Mouse (Mus musculus) limb, embryonic 15.5 days (tissue): Measurements from ENCODE around the gene Lsm14a. TPM values are rescaled to one million over a fixed set of nuclear protein-coding genes. Genes with fewer than 3 reads are reported as not detected.
A peak's percentile ranks its signal among the peaks of the same experiment; 100 is the strongest.
"Not testable (repeated sequence)": the region's sequence is repeated elsewhere in the genome, so short reads cannot be mapped to it uniquely, and the experiment has no call there.

ENCODE experiments used
- ATAC-seq: fragments of 200-750 bp; cut with Nextera tagmentation; 2 replicates; pipeline ENCODE4 v1.8.0; 2017; ENCODE audit warnings: low read depth, moderate TSS enrichment; ENCODE audit not compliant: insufficient number of reproducible peaks, low FRiP score, low TSS enrichment
- H3K27ac ChIP-seq: fragments of 300-500 bp; sonication (generic); 2 replicates; pipeline ENCODE4 v1.5.1; 2015; ENCODE audit warnings: moderate library complexity, mild to moderate bottlenecking, inconsistent platforms
- H3K27me3 ChIP-seq: fragments of 300-500 bp; sonication (generic); 2 replicates; pipeline ENCODE4 v1.6.1; 2015; ENCODE audit warnings: inconsistent platforms
- H3K36me3 ChIP-seq: fragments of 300-500 bp; sonication (generic); 2 replicates; pipeline ENCODE4 v1.6.1; 2015; ENCODE audit warnings: inconsistent platforms
- H3K4me1 ChIP-seq: fragments of 300-500 bp; sonication (generic); 2 replicates; pipeline ENCODE4 v1.6.1; 2015; ENCODE audit warnings: inconsistent platforms
- H3K4me2 ChIP-seq: fragments of 300-500 bp; sonication (generic); 2 replicates; pipeline ENCODE4 v1.6.1; 2015; ENCODE audit warnings: mild to moderate bottlenecking, inconsistent platforms
- H3K4me3 ChIP-seq: fragments of 300-500 bp; sonication (generic); 2 replicates; pipeline ENCODE4 v1.5.1; 2015; ENCODE audit warnings: mild to moderate bottlenecking, inconsistent platforms
- H3K9ac ChIP-seq: fragments of 300-500 bp; sonication (generic); 2 replicates; pipeline ENCODE4 v1.6.1; 2015; ENCODE audit warnings: inconsistent platforms
- H3K9me3 ChIP-seq: fragments of 300-500 bp; sonication (generic); 2 replicates; pipeline ENCODE4 v1.6.1; 2016; ENCODE audit warnings: inconsistent platforms
- WGBS: fragments of 180-500 bp; shearing (Covaris S2); methylation state at CpG from one replicate; pipeline ENCODE4 v1.1.7; 2015; 5-methylcytosine and 5-hydroxymethylcytosine counted together
- polyA plus RNA-seq: library from polyadenylated mRNA; unstranded; fragments of >200 nt; fragmentation: Nextera tagmentation; extraction: Ambion mirVana; gene quantifications from 2 replicates; pipeline ENCODE4 v1.2.1, GENCODE M21; 2015

Lsm14a gene
- polyA plus RNA-seq, 1 experiment from 2014 or later = 82.7 TPM

DNA sequence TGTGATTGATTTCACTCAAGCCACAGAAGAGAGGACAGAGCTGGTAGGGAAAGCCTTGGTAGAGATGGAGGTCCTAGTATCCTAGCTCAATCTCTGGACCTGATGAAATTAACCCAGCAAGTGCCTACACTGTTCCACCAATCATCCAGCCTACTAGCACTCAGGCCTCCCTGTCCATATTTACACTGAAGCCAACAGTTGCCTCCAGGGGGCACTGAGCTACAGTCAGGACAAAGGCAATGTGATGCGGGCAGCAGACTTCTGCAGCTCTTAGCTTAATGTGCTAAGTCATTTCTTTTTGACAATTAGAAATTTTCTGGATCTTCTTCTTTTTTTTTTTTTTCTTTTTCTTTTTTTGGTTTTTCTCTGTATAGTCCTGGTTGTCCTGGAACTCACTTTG lies 41.1 kb downstream of the Lsm14a start:
- Histone ChIP-seq H3K4me1 (no peaks in the 10 kb centered on the region), H3K4me2 (no peak overlapping the region), H3K4me3 (no peak overlapping the region), H3K27me3 (no peaks in the 10 kb centered on the region), H3K9me3 (no peaks in the 10 kb centered on the region), H3K27ac (no peak overlapping the region), H3K9ac (no peak overlapping the region), H3K36me3 (peaks cover 82% of the 10 kb centered on the region)
- 87% methylated on average over 1 of the region's 1 CpGs for WGBS
- no peak for ATAC-seq

DNA sequence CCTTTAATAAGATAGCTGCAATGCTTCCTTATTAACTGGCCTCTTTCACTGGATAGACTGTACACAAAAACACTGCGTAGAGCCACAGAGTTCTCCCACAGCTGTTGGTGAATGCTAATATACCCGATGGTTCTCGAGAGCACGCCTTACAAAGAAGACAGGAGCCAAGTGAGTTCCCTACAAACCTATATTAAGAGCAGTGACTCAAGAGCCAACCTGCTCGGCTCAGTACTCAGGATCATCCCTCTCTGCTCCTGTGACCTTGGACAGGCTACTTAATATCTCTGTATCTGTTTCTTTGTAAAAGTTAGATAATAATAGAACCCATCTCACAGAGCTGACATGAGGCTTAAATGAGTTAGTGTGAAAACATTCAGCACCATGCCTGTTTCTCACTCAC lies 42.9 kb downstream of the Lsm14a start:
- no peak overlapping the region for H3K4me2 ChIP-seq
- no peak overlapping the region for H3K4me3 ChIP-seq
- H3K27ac ChIP-seq = no peak overlapping the region
- WGBS = 91% methylated on average over 5 of the region's 5 CpGs
- H3K9me3 ChIP-seq = no peaks in the 10 kb centered on the region
- no peaks in the 10 kb centered on the region for H3K4me1 ChIP-seq
- no peaks in the 10 kb centered on the region for H3K27me3 ChIP-seq
- no peak for ATAC-seq
- H3K36me3 ChIP-seq = peaks cover 84% of the 10 kb centered on the region
- H3K9ac ChIP-seq = no peak overlapping the region

DNA sequence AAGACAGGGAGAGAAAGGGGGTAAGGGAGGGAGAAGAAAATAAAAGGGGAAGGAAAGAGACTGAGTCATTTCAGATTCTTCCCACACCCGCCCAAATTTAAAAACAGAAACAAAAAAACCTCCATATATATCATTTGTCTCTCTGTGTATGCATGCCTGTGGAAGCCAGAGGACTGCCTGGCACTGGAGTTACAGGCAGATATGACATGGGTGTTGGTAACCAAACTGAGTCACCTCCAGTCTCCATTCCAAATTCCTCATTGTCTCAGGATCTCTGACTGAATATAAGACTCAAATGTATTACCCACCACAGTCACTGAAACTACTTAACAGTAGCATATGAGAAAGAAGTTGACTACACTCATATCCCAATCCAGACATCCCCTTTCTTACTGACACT lies 45.1 kb downstream of the Lsm14a start:
- Histone ChIP-seq H3K4me3 (no peak overlapping the region), H3K27me3 (no peaks in the 10 kb centered on the region), H3K4me1 (no peaks in the 10 kb centered on the region), H3K9me3 (no peaks in the 10 kb centered on the region), H3K27ac (no peak overlapping the region), H3K4me2 (no peak overlapping the region), H3K9ac (no peak overlapping the region), H3K36me3 (peaks cover 83% of the 10 kb centered on the region)
- 88% methylated on average over 1 of the region's 1 CpGs for WGBS
- no peak for ATAC-seq

DNA sequence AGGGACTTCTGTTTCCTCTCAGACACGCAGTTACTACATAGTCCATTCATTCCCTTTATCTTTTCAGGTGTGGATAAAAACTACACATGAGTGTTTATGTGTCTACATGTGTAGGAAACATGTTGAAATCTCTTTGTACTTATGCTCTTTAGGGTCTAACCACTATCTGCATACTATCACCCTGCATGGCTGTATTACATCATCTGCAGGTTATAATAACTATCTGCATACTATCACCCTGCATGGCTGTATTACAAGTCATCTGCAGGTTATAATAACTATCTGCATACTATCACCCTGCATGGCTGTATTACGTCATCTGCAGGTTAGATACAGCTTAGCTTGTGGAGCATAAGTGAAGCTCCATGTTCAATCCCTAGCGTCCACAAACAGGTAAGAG lies 46.1 kb downstream of the Lsm14a start:
- WGBS = 91% methylated on average over 3 of the region's 3 CpGs
- no peak for ATAC-seq
- Histone ChIP-seq H3K27me3 (no peaks in the 10 kb centered on the region), H3K27ac (no peak overlapping the region), H3K9me3 (no peaks in the 10 kb centered on the region), H3K4me3 (no peak overlapping the region), H3K4me2 (no peak overlapping the region), H3K9ac (no peak overlapping the region), H3K4me1 (peaks cover under 1% of the 10 kb centered on the region; the same call in 1 of the 2 replicates), H3K36me3 (peaks cover 84% of the 10 kb centered on the region)

DNA sequence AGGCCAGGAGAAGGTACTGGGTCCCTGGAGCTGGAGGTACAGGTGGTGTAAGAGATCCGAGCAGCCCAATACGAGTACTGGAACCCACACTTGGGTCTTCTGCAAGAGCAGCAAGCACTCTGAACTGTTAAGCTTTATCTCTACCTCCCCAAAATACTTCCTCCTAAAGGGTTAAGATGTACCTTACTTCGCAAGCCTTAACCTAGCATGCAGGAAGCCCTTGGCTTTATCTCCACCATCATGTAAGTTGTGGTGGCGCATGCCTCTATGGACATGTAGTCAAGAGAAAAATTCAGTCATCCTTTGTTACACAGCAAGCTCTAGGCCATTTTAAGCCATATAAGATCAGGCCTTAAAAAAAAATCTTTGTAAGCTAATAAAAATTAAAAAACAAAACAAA lies 46.6 kb downstream of the Lsm14a start:
- Histone ChIP-seq H3K4me3 (no peak overlapping the region), H3K9ac (no peak overlapping the region), H3K4me2 (no peak overlapping the region), H3K27me3 (no peaks in the 10 kb centered on the region), H3K27ac (no peak overlapping the region), H3K36me3 (peaks cover 84% of the 10 kb centered on the region), H3K4me1 (peaks cover 3% of the 10 kb centered on the region; the same call in 1 of the 2 replicates), H3K9me3 (no peaks in the 10 kb centered on the region)
- no peak for ATAC-seq
- 94% methylated on average over 4 of the region's 4 CpGs for WGBS

DNA sequence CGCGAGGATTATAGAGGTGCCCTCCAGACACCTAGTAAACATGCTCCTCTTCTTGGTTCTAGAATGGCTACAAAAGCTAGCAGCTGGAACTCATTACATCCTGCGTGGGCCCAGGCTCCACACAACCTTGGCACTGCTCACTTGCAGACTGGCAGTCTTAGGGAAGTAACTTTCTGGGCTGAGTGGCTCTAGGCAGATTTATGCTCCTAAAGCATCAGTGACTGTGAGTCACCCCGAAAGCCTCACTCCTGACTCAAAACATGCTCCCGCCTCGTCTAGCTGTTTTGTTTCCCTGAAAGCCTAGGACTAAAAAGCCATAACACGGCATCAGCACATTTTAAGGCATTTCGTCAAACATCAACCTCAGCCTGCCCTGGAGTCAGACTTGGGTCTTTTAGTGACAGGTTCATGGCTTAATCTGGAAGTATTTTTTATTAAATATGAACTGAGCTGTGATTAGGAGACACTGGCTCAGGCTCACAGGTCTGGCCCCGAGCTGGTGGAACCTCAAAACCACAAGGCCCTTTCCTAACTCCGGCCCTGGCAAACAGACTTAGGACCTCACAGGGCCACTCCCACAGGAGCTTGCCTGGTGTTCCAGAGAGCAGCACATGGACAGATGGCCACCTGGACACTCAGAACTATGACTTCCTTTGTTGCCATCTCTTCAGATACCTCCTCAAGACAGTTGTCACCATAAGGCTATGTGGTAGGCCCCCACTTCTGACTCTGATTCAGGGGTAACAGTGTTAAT lies 50.9 kb downstream of the Lsm14a start:
- peaks cover 13% of the 10 kb centered on the region for H3K4me1 ChIP-seq
- peaks cover 58% of the 10 kb centered on the region for H3K36me3 ChIP-seq
- H3K9me3 ChIP-seq = no peaks in the 10 kb centered on the region
- no peak overlapping the region for H3K4me2 ChIP-seq
- H3K27me3 ChIP-seq = no peaks in the 10 kb centered on the region
- 57% methylated on average over 10 of the region's 10 CpGs for WGBS
- H3K27ac ChIP-seq = peak overlapping the region; percentile 47
- no peak for ATAC-seq
- H3K4me3 ChIP-seq = no peak overlapping the region
- no peak overlapping the region for H3K9ac ChIP-seq

DNA sequence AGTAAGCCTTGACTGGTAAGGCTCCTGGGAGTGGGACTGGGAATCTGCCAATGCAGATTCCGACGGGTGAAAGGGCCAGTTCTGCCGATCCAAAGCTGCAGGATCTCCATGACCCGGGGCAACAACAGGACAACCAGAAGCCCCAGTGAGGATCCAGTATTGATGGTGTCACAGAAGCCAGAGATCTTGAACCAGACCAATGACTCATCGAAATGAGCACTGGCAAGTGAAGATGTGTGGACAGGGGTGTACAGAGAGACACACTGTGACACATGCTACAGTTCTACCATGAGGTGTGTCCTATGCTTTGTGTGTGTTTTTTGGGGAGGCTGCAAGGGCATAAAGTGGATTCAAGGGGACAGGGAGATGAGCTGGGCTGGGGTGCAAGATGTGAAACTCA lies 52.3 kb downstream of the Lsm14a start:
- Histone ChIP-seq H3K4me2 (no peak overlapping the region), H3K4me3 (no peak overlapping the region), H3K4me1 (peaks cover 13% of the 10 kb centered on the region), H3K36me3 (peaks cover 52% of the 10 kb centered on the region), H3K9me3 (no peaks in the 10 kb centered on the region), H3K27ac (no peak overlapping the region), H3K9ac (no peak overlapping the region), H3K27me3 (no peaks in the 10 kb centered on the region)
- no peak for ATAC-seq
- WGBS = 86% methylated on average over 5 of the region's 5 CpGs

DNA sequence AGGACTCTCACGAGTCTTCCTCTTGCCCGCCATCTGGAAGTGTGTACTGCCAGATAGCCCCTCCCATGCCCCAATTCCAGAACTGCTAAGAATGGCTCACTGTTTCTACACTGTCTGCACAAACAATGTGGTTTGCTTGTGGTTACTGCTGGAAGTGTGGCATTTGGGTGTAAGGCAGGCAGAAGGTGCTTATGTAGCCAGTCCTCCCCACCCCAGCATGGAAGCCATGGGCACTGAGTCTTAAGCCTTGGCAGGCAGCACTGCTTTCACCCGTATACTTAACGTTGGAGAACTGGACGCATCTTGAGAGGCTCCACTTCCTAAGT lies 54.0 kb downstream of the Lsm14a start:
- peak; percentile 52; the same call in 1 of the 2 replicates for ATAC-seq
- WGBS = 58% methylated on average over 5 of the region's 5 CpGs
- H3K27me3 ChIP-seq = no peaks in the 10 kb centered on the region
- no peak overlapping the region for H3K4me3 ChIP-seq
- H3K9me3 ChIP-seq = no peaks in the 10 kb centered on the region
- peaks cover 41% of the 10 kb centered on the region for H3K36me3 ChIP-seq
- H3K4me1 ChIP-seq = peaks cover 13% of the 10 kb centered on the region
- no peak overlapping the region for H3K4me2 ChIP-seq
- no peak overlapping the region for H3K9ac ChIP-seq
- H3K27ac ChIP-seq = peak overlapping the region; percentile 67

DNA sequence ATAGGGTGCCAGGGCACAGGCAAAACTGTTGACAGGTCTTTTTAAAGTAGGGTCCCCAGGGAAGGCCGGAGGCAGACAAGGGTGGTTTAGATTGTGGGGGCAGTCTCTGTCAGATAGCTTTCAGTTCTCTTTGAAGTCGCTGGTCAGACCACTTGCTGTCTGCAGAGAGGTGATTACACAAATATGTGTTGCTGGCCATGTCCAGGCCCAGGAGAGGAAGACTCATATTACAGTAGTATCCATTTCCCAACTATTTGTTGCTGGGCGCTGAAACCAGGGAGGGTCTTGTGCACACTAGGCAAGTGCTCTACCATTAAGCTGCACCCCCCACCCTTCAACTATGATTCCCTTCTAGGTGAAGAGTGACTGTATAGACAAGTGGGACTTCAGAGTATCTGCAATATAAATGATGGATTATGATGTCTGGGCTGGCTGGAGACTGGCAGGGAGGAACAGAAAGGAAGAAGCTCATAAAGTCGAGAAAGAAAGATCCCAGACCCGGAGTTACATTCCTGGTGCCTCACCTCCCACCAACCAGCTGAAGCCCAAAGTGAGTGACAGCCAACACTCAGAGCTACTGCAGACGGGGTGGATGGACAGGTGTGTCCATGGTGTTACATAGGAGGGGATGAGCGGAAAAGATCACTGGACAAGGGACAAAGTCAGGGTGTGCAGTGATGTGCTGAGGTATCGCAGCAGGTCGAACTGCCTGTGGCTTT lies 54.5 kb downstream of the Lsm14a start:
- Histone ChIP-seq H3K9me3 (no peaks in the 10 kb centered on the region), H3K27ac (peak overlapping the region; percentile 67), H3K4me1 (peaks cover 13% of the 10 kb centered on the region), H3K9ac (no peak overlapping the region), H3K36me3 (peaks cover 36% of the 10 kb centered on the region), H3K4me3 (no peak overlapping the region), H3K4me2 (no peak overlapping the region), H3K27me3 (no peaks in the 10 kb centered on the region)
- ATAC-seq = 0 out of 2 replicates have a peak, but pooled peaks have one; percentile 7
- 45% methylated on average over 9 of the region's 9 CpGs for WGBS

DNA sequence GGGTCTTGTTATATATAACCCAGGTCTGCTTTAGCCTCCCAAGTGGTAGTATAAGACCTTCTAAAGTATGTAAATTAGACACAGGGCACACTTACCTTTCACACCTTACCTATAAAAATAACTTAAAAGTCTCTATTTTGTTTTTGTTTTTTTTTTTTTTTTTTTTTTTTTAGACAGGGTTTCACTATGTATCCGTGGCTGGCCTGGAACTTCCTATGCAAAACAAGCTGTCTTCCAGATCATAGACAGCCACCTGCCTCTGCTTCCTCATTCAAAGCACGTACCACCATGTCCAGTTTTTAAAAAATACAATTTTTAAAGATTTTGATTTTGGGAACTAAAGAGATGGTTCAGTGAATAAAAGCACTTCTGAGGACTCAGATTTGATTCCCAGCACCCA lies 55.8 kb downstream of the Lsm14a start:
- no peak for ATAC-seq
- Histone ChIP-seq H3K27ac (no peak overlapping the region), H3K4me1 (peaks cover 13% of the 10 kb centered on the region), H3K27me3 (no peaks in the 10 kb centered on the region), H3K4me3 (no peak overlapping the region), H3K36me3 (peaks cover 23% of the 10 kb centered on the region), H3K4me2 (no peak overlapping the region), H3K9me3 (no peaks in the 10 kb centered on the region), H3K9ac (no peak overlapping the region)
- 87% methylated on average over 2 of the region's 2 CpGs for WGBS

DNA sequence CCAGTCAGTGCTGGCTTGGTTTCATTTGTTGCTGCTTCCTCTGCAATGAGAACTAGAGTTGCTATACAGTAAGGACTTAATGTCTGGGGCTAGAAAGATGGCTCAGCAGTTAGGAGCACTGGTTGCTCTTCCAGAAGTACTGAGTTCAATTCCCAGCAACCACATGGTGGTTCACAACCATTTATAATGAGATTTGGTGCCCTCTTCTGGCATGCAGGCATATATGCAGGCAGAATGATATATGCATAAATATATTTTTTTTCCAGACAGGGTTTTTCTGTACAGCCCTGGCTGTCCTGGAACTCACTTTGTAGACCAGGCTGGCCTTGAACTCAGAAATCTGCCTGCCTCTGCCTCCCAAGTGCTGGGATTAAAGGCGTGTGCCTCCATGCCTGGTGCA lies 56.6 kb downstream of the Lsm14a start:
- H3K36me3 ChIP-seq = peaks cover 16% of the 10 kb centered on the region
- not testable (repeated sequence) for H3K27me3 ChIP-seq, H3K27ac ChIP-seq, H3K9ac ChIP-seq, H3K4me3 ChIP-seq, H3K9me3 ChIP-seq, H3K4me2 ChIP-seq, ATAC-seq
- peaks cover 10% of the 10 kb centered on the region; the same call in 1 of the 2 replicates for H3K4me1 ChIP-seq
- WGBS = 95% methylated on average over 1 of the region's 1 CpGs

DNA sequence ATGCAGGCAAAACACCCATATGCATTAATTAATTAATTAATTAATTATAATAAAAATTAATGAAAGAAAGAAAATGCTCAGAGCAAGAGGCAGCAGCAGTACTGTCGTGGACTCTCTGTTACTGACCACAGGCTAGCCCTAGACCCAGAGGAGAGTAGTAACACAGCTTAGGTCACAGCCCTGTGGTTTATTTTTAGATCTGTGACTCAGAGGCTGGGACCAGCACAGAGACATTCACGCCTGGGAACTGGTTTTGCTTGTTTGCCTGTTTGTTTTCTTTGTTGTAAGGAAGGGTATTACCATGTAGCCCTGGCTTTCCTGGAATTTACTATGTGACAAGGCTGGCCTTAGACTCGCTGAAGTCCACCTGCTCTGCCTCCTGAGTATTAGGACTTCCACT lies 65.6 kb downstream of the Lsm14a start:
- Histone ChIP-seq H3K4me3 (no peak overlapping the region), H3K9me3 (0 out of 2 replicates have a peak, but pooled peaks cover 4% of the 10 kb centered on the region), H3K4me1 (no peaks in the 10 kb centered on the region), H3K4me2 (no peak overlapping the region), H3K27ac (no peak overlapping the region), H3K9ac (no peak overlapping the region), H3K27me3 (no peaks in the 10 kb centered on the region), H3K36me3 (no peaks in the 10 kb centered on the region)
- ATAC-seq = no peak
- 40% methylated on average over 3 of the region's 3 CpGs for WGBS
